Mouse (Mus musculus): ENCODE data around the gene Gal3st2. TPM values are rescaled to one million over a fixed set of nuclear protein-coding genes. Genes with fewer than 3 reads are reported as not detected.
"Not testable (repeated sequence)": the region's sequence is repeated elsewhere in the genome, so short reads cannot be mapped to it uniquely, and the experiment has no call there.

Gene Gal3st2
- polyA plus RNA-seq, 1 experiment from 2014 or later = not detected

- Histone ChIP-seq H3K36me3 (ENCODE audit: control insufficient read depth, insufficient read depth, low read length) (peaks cover 2% of the 10 kb centered on the region; the same call in 1 of the 2 replicates), H3K9me3 (ENCODE audit: control insufficient read depth, low read length) (no peaks in the 10 kb centered on the region), H3K4me1 (ENCODE audit: control insufficient read depth, insufficient read depth, low read length) (peaks cover 4% of the 10 kb centered on the region; the same call in 1 of the 2 replicates), H3K27ac (ENCODE audit: low read depth, low read length) (no peak overlapping the region), H3K9ac (ENCODE audit: low read depth, low read length) (no peak overlapping the region), H3K4me2 (replicated peaks; ENCODE audit: low read depth, low read length) (peak overlapping the region; percentile 56; the same call in 1 of the 2 replicates), H3K27me3 (ENCODE audit: control insufficient read depth, insufficient read depth, low read length) (no peaks in the 10 kb centered on the region), H3K4me3 (ENCODE audit: low read length) (no peak overlapping the region; the same call in 1 of the 2 replicates)
- no peak for ATAC-seq (ENCODE audit: low FRiP score, low TSS enrichment)
- WGBS = 90% methylated on average over 9 of the region's 9 CpGs
Measured at GRCm38 (mm10) chr1:93826540-93826835, 34.6 kb upstream of the Gal3st2 start.

- not testable (repeated sequence) for H3K27me3 ChIP-seq (ENCODE audit: control insufficient read depth, insufficient read depth, low read length); H3K4me2 ChIP-seq (replicated peaks; ENCODE audit: low read depth, low read length); H3K36me3 ChIP-seq (ENCODE audit: control insufficient read depth, insufficient read depth, low read length); H3K4me3 ChIP-seq (ENCODE audit: low read length); H3K9ac ChIP-seq (ENCODE audit: low read depth, low read length); ATAC-seq (ENCODE audit: low FRiP score, low TSS enrichment); H3K9me3 ChIP-seq (ENCODE audit: control insufficient read depth, low read length); H3K4me1 ChIP-seq (ENCODE audit: control insufficient read depth, insufficient read depth, low read length); H3K27ac ChIP-seq (ENCODE audit: low read depth, low read length)
- 89% methylated on average over 1 of the region's 4 CpGs for WGBS
Measured at GRCm38 (mm10) chr1:93832754-93833360, 28.2 kb upstream of the Gal3st2 start.

- 0 out of 2 replicates have a peak, but pooled peaks have one; percentile 43 for ATAC-seq (ENCODE audit: low FRiP score, low TSS enrichment)
- WGBS = 90% methylated on average over 7 of the region's 7 CpGs
- Histone ChIP-seq H3K36me3 (ENCODE audit: control insufficient read depth, insufficient read depth, low read length) (peaks cover 4% of the 10 kb centered on the region; the same call in 1 of the 2 replicates), H3K4me2 (replicated peaks; ENCODE audit: low read depth, low read length) (no peak overlapping the region), H3K9ac (ENCODE audit: low read depth, low read length) (no peak overlapping the region), H3K27ac (ENCODE audit: low read depth, low read length) (no peak overlapping the region), H3K27me3 (ENCODE audit: control insufficient read depth, insufficient read depth, low read length) (no peaks in the 10 kb centered on the region), H3K4me1 (ENCODE audit: control insufficient read depth, insufficient read depth, low read length) (no peaks in the 10 kb centered on the region), H3K9me3 (ENCODE audit: control insufficient read depth, low read length) (no peaks in the 10 kb centered on the region), H3K4me3 (ENCODE audit: low read length) (no peak overlapping the region)
Measured at GRCm38 (mm10) chr1:93834671-93835150, 26.4 kb upstream of the Gal3st2 start.

- no peak overlapping the region for H3K4me3 ChIP-seq (ENCODE audit: low read length)
- peaks cover 4% of the 10 kb centered on the region; the same call in 1 of the 2 replicates for H3K36me3 ChIP-seq (ENCODE audit: control insufficient read depth, insufficient read depth, low read length)
- ATAC-seq (ENCODE audit: low FRiP score, low TSS enrichment) = no peak
- no peak overlapping the region for H3K27ac ChIP-seq (ENCODE audit: low read depth, low read length)
- no peaks in the 10 kb centered on the region for H3K4me1 ChIP-seq (ENCODE audit: control insufficient read depth, insufficient read depth, low read length)
- 86% methylated on average over 4 of the region's 4 CpGs for WGBS
- no peaks in the 10 kb centered on the region for H3K9me3 ChIP-seq (ENCODE audit: control insufficient read depth, low read length)
- no peak overlapping the region for H3K4me2 ChIP-seq (replicated peaks; ENCODE audit: low read depth, low read length)
- no peaks in the 10 kb centered on the region for H3K27me3 ChIP-seq (ENCODE audit: control insufficient read depth, insufficient read depth, low read length)
- H3K9ac ChIP-seq (ENCODE audit: low read depth, low read length) = no peak overlapping the region
Measured at GRCm38 (mm10) chr1:93835211-93835610, 25.9 kb upstream of the Gal3st2 start.

- Histone ChIP-seq H3K4me2 (replicated peaks; ENCODE audit: low read depth, low read length) (no peak overlapping the region), H3K27me3 (ENCODE audit: control insufficient read depth, insufficient read depth, low read length) (no peaks in the 10 kb centered on the region), H3K9me3 (ENCODE audit: control insufficient read depth, low read length) (no peaks in the 10 kb centered on the region), H3K4me3 (ENCODE audit: low read length) (no peak overlapping the region), H3K4me1 (ENCODE audit: control insufficient read depth, insufficient read depth, low read length) (no peaks in the 10 kb centered on the region), H3K9ac (ENCODE audit: low read depth, low read length) (no peak overlapping the region), H3K36me3 (ENCODE audit: control insufficient read depth, insufficient read depth, low read length) (peaks cover 4% of the 10 kb centered on the region; the same call in 1 of the 2 replicates), H3K27ac (ENCODE audit: low read depth, low read length) (no peak overlapping the region)
- WGBS = 91% methylated on average over 6 of the region's 6 CpGs
- ATAC-seq (ENCODE audit: low FRiP score, low TSS enrichment) = no peak
Measured at GRCm38 (mm10) chr1:93835876-93836531, 25.1 kb upstream of the Gal3st2 start.

GRCm38 (mm10) chr1:93836532-93836913 lies 24.6 kb upstream of the Gal3st2 start:
- 88% methylated on average over 2 of the region's 2 CpGs for WGBS
- H3K4me3 ChIP-seq (ENCODE audit: low read length) = no peak overlapping the region

GRCm38 (mm10) chr1:93837335-93837734 lies 23.8 kb upstream of the Gal3st2 start:
- Histone ChIP-seq H3K4me1 (ENCODE audit: control insufficient read depth, insufficient read depth, low read length) (no peaks in the 10 kb centered on the region), H3K9ac (ENCODE audit: low read depth, low read length) (no peak overlapping the region), H3K9me3 (ENCODE audit: control insufficient read depth, low read length) (no peaks in the 10 kb centered on the region), H3K27ac (ENCODE audit: low read depth, low read length) (no peak overlapping the region), H3K36me3 (ENCODE audit: control insufficient read depth, insufficient read depth, low read length) (peaks cover 4% of the 10 kb centered on the region; the same call in 1 of the 2 replicates), H3K4me2 (replicated peaks; ENCODE audit: low read depth, low read length) (no peak overlapping the region), H3K4me3 (ENCODE audit: low read length) (no peak overlapping the region), H3K27me3 (ENCODE audit: control insufficient read depth, insufficient read depth, low read length) (no peaks in the 10 kb centered on the region)
- no peak for ATAC-seq (ENCODE audit: low FRiP score, low TSS enrichment)
- 96% methylated on average over 8 of the region's 8 CpGs for WGBS

More at GRCm38 (mm10) chr1:93836532-93836913, 24.6 kb upstream of the Gal3st2 start:
- Histone ChIP-seq H3K36me3 (ENCODE audit: control insufficient read depth, insufficient read depth, low read length) (peaks cover 4% of the 10 kb centered on the region; the same call in 1 of the 2 replicates), H3K9ac (ENCODE audit: low read depth, low read length) (no peak overlapping the region), H3K9me3 (ENCODE audit: control insufficient read depth, low read length) (no peaks in the 10 kb centered on the region), H3K27ac (ENCODE audit: low read depth, low read length) (no peak overlapping the region), H3K4me2 (replicated peaks; ENCODE audit: low read depth, low read length) (no peak overlapping the region), H3K27me3 (ENCODE audit: control insufficient read depth, insufficient read depth, low read length) (no peaks in the 10 kb centered on the region), H3K4me1 (ENCODE audit: control insufficient read depth, insufficient read depth, low read length) (no peaks in the 10 kb centered on the region)
- ATAC-seq (ENCODE audit: low FRiP score, low TSS enrichment) = no peak

GRCm38 (mm10) chr1:93838569-93838968 lies 22.5 kb upstream of the Gal3st2 start:
- H3K4me2 ChIP-seq (replicated peaks; ENCODE audit: low read depth, low read length); H3K27me3 ChIP-seq (ENCODE audit: control insufficient read depth, insufficient read depth, low read length); H3K9me3 ChIP-seq (ENCODE audit: control insufficient read depth, low read length); H3K9ac ChIP-seq (ENCODE audit: low read depth, low read length); H3K4me3 ChIP-seq (ENCODE audit: low read length); H3K4me1 ChIP-seq (ENCODE audit: control insufficient read depth, insufficient read depth, low read length); H3K27ac ChIP-seq (ENCODE audit: low read depth, low read length); ATAC-seq (ENCODE audit: low FRiP score, low TSS enrichment); H3K36me3 ChIP-seq (ENCODE audit: control insufficient read depth, insufficient read depth, low read length): not testable (repeated sequence)
- 83% methylated on average over 7 of the region's 8 CpGs for WGBS

GRCm38 (mm10) chr1:93845766-93846366 lies 15.2 kb upstream of the Gal3st2 start:
- H3K4me2 ChIP-seq (replicated peaks; ENCODE audit: low read depth, low read length); H3K4me1 ChIP-seq (ENCODE audit: control insufficient read depth, insufficient read depth, low read length); H3K4me3 ChIP-seq (ENCODE audit: low read length); H3K36me3 ChIP-seq (ENCODE audit: control insufficient read depth, insufficient read depth, low read length); H3K9ac ChIP-seq (ENCODE audit: low read depth, low read length); H3K9me3 ChIP-seq (ENCODE audit: control insufficient read depth, low read length); H3K27me3 ChIP-seq (ENCODE audit: control insufficient read depth, insufficient read depth, low read length); H3K27ac ChIP-seq (ENCODE audit: low read depth, low read length): not testable (repeated sequence)
- ATAC-seq (ENCODE audit: low FRiP score, low TSS enrichment) = peak; percentile 84; the same call in 1 of the 2 replicates
- WGBS = 76% methylated on average over 1 of the region's 3 CpGs

Data from kidney, embryonic 14.5 days (tissue).